Mouse (Mus musculus): ENCODE measurements around the gene Aph1a.
"Not testable (repeated sequence)": the region's sequence is repeated elsewhere in the genome, so short reads cannot be mapped to it uniquely, and the experiment has no call there.

Aph1a gene

GRCm38 (mm10) chr3:95923429-95923828 is 29.7 kb downstream of the Aph1a start:
- not testable (repeated sequence) for DNase-seq

GRCm38 (mm10) chr3:95924185-95924584 is 30.4 kb downstream of the Aph1a start:
- no peak for DNase-seq

GRCm38 (mm10) chr3:95925087-95925486 is 31.3 kb downstream of the Aph1a start:
- DNase-seq = no peak

GRCm38 (mm10) chr3:95928261-95928657 is 34.5 kb downstream of the Aph1a start:
- no peak for DNase-seq

- peak; percentile 98 to 99 for DNase-seq
Measured at GRCm38 (mm10) chr3:95928658-95929503, 35.1 kb downstream of the Aph1a start, which contains the start of gene Anp32e. Gene Anp32e (plus strand): TSS chr3:95929246.

- peak; percentile 66 to 67 for DNase-seq
Measured at GRCm38 (mm10) chr3:95929581-95930470, 36.1 kb downstream of the Aph1a start.

- no peak for DNase-seq
Measured at GRCm38 (mm10) chr3:95930471-95930789, 36.7 kb downstream of the Aph1a start.

GRCm38 (mm10) chr3:95931471-95931870 is 37.7 kb downstream of the Aph1a start:
- no peak for DNase-seq

- no peak for DNase-seq
Measured at GRCm38 (mm10) chr3:95932157-95932556, 38.4 kb downstream of the Aph1a start.

GRCm38 (mm10) chr3:95932566-95932965 is 38.8 kb downstream of the Aph1a start:
- no peak for DNase-seq

GRCm38 (mm10) chr3:95933111-95933750 is 39.5 kb downstream of the Aph1a start:
- DNase-seq = no peak

GRCm38 (mm10) chr3:95934448-95934847 is 40.7 kb downstream of the Aph1a start:
- no peak for DNase-seq

GRCm38 (mm10) chr3:95938217-95938616 is 44.4 kb downstream of the Aph1a start:
- no peak for DNase-seq

GRCm38 (mm10) chr3:95938835-95939234 is 45.1 kb downstream of the Aph1a start:
- peak; percentile 28 to 29 for DNase-seq

- DNase-seq = no peak
Measured at GRCm38 (mm10) chr3:95942749-95943148, 49.0 kb downstream of the Aph1a start.

- DNase-seq = no peak
Measured at GRCm38 (mm10) chr3:95943226-95943625, 49.5 kb downstream of the Aph1a start.

GRCm38 (mm10) chr3:95944742-95945141 is 51.0 kb downstream of the Aph1a start:
- no peak for DNase-seq

- peak; percentile 54 to 64 for DNase-seq
Measured at GRCm38 (mm10) chr3:95945731-95946240, 52.0 kb downstream of the Aph1a start.
